In the genomic region with DNA sequence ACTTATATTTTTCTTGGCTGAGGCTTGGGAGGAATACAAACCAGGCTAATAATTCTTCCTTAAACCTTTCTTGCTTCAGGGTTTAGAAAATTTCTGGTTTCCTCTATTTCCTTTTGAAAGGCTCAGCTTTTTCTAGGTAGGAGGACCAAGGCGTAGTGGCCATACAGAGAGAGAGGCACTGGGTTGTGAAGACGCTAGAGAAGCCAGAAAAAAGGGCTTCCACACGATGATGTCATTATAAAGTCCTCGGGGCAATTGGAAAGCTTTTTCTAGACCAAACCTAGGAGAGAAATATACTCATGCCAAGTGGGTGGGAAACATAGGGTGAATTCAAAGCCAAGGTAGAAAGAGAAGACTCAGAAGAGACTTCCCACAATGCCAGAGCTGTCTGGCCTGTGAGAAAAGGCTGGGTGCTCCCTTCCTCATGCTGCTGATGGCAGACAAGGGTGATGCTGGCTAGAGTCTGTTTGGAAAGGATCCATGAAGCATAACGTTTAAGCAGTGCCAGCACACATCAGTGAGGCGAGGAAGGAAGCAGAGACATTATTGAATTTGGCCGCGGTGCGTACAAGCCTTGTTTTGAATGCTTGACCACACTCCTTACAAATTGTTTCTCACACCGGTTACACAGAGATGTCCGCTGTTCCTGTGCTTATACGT, we compare ENCODE assay signal across 20 mouse cellular contexts.
DNase-seq lines count a peak whose midpoint lies in the region; ATAC-seq and TF ChIP-seq lines count a peak whose summit lies in the region.
"Had no signal": no experiment of that assay in that cellular context is flagged by ENCODE, and none has a peak within 500 bp of the region (broad histone marks: within the 10 kb centered on the region; RNA-seq: fewer than 3 reads in every experiment).

No protein-coding gene starts in this region.

- no peak for ATAC-seq in kidney, embryonic 14.5 days (ENCODE audit: low FRiP score, low TSS enrichment)
- peak; percentile 23; the same call in 1 of the 2 replicates for ATAC-seq in midbrain, postnatal 0 days (ENCODE audit: low FRiP score)
- ATAC-seq in midbrain, embryonic 13.5 days = no peak
- ATAC-seq in erythroid progenitor cell, adult 5-6 weeks (replicated peaks; ENCODE audit: low FRiP score, poor library complexity, severe bottlenecking) = no peak

- no peaks in the 10 kb centered on the region for H3K9me3 ChIP-seq in kidney, embryonic 14.5 days (ENCODE audit: control insufficient read depth, low read length)
- no peaks in the 10 kb centered on the region for H3K9me3 ChIP-seq in midbrain, postnatal 0 days (ENCODE audit: low read length)
- no peaks in the 10 kb centered on the region for H3K9me3 ChIP-seq in midbrain, embryonic 13.5 days
- H3K9me3 ChIP-seq: embryonic facial prominence, embryonic 15.5 days; heart, embryonic 10.5 days; limb, embryonic 13.5 days; midbrain, embryonic 10.5 days; neural tube, embryonic 15.5 days had no signal

- TF ChIP-seq POLR2A in kidney, adult 2 months (IDR thresholded peaks at IDR 0.05; ENCODE audit: low read depth, low read length) = no peak

- intact Hi-C loops in heart, postnatal 25 days (cut with DNase I) = no loop called here

- DNase-seq in heart, adult 11 months = peak; percentile 87
- no peak for DNase-seq in heart, postnatal 25 days (ENCODE audit: low spot score)
- DNase-seq in kidney, adult 2 months = peak; percentile 52
- DNase-seq in midbrain, postnatal 0 days (ENCODE audit: low spot score) = peak; percentile 54
- DNase-seq: adrenal gland, postnatal 36 days; cerebellum, adult 9-11 months; embryo, embryonic 11 days; gastrocnemius, postnatal 14 days; layer of hippocampus, adult 9-11 months; right cerebral cortex, postnatal 25 days had no signal

- H3K27me3 ChIP-seq in kidney, adult 2 months (replicated peaks; ENCODE audit: control insufficient read depth, insufficient read depth, low read length) = no peaks in the 10 kb centered on the region
- no peaks in the 10 kb centered on the region for H3K27me3 ChIP-seq in kidney, embryonic 14.5 days (ENCODE audit: control insufficient read depth, insufficient read depth, low read length)
- no peaks in the 10 kb centered on the region for H3K27me3 ChIP-seq in midbrain, postnatal 0 days (ENCODE audit: insufficient read depth, low read length)
- no peaks in the 10 kb centered on the region for H3K27me3 ChIP-seq in midbrain, embryonic 13.5 days
- H3K27me3 ChIP-seq: embryonic facial prominence, embryonic 15.5 days; limb, embryonic 13.5 days; neural tube, embryonic 15.5 days had no signal

- H3K9ac ChIP-seq in kidney, embryonic 14.5 days (ENCODE audit: low read depth, low read length) = no peak overlapping the region
- no peak overlapping the region for H3K9ac ChIP-seq in midbrain, postnatal 0 days (replicated peaks; ENCODE audit: low read length, poor library complexity, severe bottlenecking)
- no peak overlapping the region for H3K9ac ChIP-seq in midbrain, embryonic 13.5 days (replicated peaks)
- H3K9ac ChIP-seq: embryonic facial prominence, embryonic 15.5 days; limb, embryonic 13.5 days; liver, embryonic 14.5 days; neural tube, embryonic 15.5 days had no signal

- no peak overlapping the region for H3K4me2 ChIP-seq in kidney, embryonic 14.5 days (replicated peaks; ENCODE audit: low read depth, low read length)
- no peak overlapping the region for H3K4me2 ChIP-seq in midbrain, postnatal 0 days (ENCODE audit: low read depth, low read length, poor library complexity, severe bottlenecking)
- H3K4me2 ChIP-seq in midbrain, embryonic 13.5 days (replicated peaks) = no peak overlapping the region
- H3K4me2 ChIP-seq: embryonic facial prominence, embryonic 15.5 days; limb, embryonic 13.5 days; neural tube, embryonic 15.5 days had no signal

- H3K4me3 ChIP-seq in kidney, adult 2 months (ENCODE audit: insufficient read depth, low read depth, low read length) = no peak overlapping the region
- H3K4me3 ChIP-seq in kidney, embryonic 14.5 days (ENCODE audit: low read length) = no peak overlapping the region
- H3K4me3 ChIP-seq in midbrain, postnatal 0 days (ENCODE audit: low read depth, low read length) = no peak overlapping the region
- H3K4me3 ChIP-seq in midbrain, embryonic 13.5 days (replicated peaks) = no peak overlapping the region
- H3K4me3 ChIP-seq: embryonic facial prominence, embryonic 15.5 days; heart, embryonic 10.5 days; limb, embryonic 13.5 days; midbrain, embryonic 10.5 days; myocyte; neural tube, embryonic 15.5 days had no signal

- no peak for TF ChIP-seq CTCF in kidney, adult 2 months (conservative IDR thresholded peaks at IDR 0.05; ENCODE audit: insufficient read depth, insufficient read length, low read depth, low read length)
- no peak for TF ChIP-seq CTCF in midbrain, postnatal 0 days (IDR thresholded peaks at IDR 0.05)

- H3K4me1 ChIP-seq in kidney, adult 2 months (ENCODE audit: control insufficient read depth, insufficient read depth, low read length) = no peaks in the 10 kb centered on the region
- no peaks in the 10 kb centered on the region for H3K4me1 ChIP-seq in kidney, embryonic 14.5 days (ENCODE audit: control insufficient read depth, insufficient read depth, low read length)
- H3K4me1 ChIP-seq in midbrain, postnatal 0 days (ENCODE audit: insufficient read depth, low read length) = no peaks in the 10 kb centered on the region
- no peaks in the 10 kb centered on the region for H3K4me1 ChIP-seq in midbrain, embryonic 13.5 days (replicated peaks)
- H3K4me1 ChIP-seq: embryonic facial prominence, embryonic 15.5 days; midbrain, embryonic 10.5 days; neural tube, embryonic 15.5 days had no signal

- WGBS in kidney, adult 2 months = 35% methylated on average over 12 of the region's 12 CpGs
- 63% methylated on average over 12 of the region's 12 CpGs for WGBS in kidney, embryonic 14.5 days
- 69% methylated on average over 12 of the region's 12 CpGs for WGBS in midbrain, postnatal 0 days
- 79% methylated on average over 12 of the region's 12 CpGs for WGBS in midbrain, embryonic 13.5 days

- no peaks in the 10 kb centered on the region for H3K36me3 ChIP-seq in kidney, adult 2 months (ENCODE audit: control insufficient read depth, insufficient read depth, low read length)
- no peaks in the 10 kb centered on the region for H3K36me3 ChIP-seq in kidney, embryonic 14.5 days (ENCODE audit: control insufficient read depth, insufficient read depth, low read length)
- H3K36me3 ChIP-seq in midbrain, postnatal 0 days (ENCODE audit: insufficient read depth, low read length) = no peaks in the 10 kb centered on the region
- no peaks in the 10 kb centered on the region for H3K36me3 ChIP-seq in midbrain, embryonic 13.5 days
- H3K36me3 ChIP-seq: embryonic facial prominence, embryonic 15.5 days; heart, embryonic 10.5 days; limb, embryonic 13.5 days; midbrain, embryonic 10.5 days; neural tube, embryonic 15.5 days had no signal

- no peak overlapping the region for H3K27ac ChIP-seq in kidney, adult 2 months (ENCODE audit: insufficient read depth, low read depth, low read length)
- no peak overlapping the region for H3K27ac ChIP-seq in kidney, embryonic 14.5 days (ENCODE audit: low read depth, low read length)
- no peak overlapping the region for H3K27ac ChIP-seq in midbrain, postnatal 0 days (ENCODE audit: low read depth, low read length)
- no peak overlapping the region for H3K27ac ChIP-seq in midbrain, embryonic 13.5 days
- H3K27ac ChIP-seq: embryonic facial prominence, embryonic 15.5 days; heart, embryonic 10.5 days; limb, embryonic 13.5 days; liver, embryonic 14.5 days; midbrain, embryonic 10.5 days; neural tube, embryonic 15.5 days had no signal
